Mouse (Mus musculus): ENCODE results near the gene Snrpn. TPM values are rescaled to one million over a fixed set of nuclear protein-coding genes. Genes with fewer than 3 reads are reported as not detected.
"Not testable (repeated sequence)": the region's sequence is repeated elsewhere in the genome, so short reads cannot be mapped to it uniquely, and the experiment has no call there.

The Snrpn gene
- polyA plus RNA-seq (2015; fragmentation: Nextera tagmentation; extraction: Ambion mirVana): 46.5 and 46.9 TPM in 2 replicates

DNA sequence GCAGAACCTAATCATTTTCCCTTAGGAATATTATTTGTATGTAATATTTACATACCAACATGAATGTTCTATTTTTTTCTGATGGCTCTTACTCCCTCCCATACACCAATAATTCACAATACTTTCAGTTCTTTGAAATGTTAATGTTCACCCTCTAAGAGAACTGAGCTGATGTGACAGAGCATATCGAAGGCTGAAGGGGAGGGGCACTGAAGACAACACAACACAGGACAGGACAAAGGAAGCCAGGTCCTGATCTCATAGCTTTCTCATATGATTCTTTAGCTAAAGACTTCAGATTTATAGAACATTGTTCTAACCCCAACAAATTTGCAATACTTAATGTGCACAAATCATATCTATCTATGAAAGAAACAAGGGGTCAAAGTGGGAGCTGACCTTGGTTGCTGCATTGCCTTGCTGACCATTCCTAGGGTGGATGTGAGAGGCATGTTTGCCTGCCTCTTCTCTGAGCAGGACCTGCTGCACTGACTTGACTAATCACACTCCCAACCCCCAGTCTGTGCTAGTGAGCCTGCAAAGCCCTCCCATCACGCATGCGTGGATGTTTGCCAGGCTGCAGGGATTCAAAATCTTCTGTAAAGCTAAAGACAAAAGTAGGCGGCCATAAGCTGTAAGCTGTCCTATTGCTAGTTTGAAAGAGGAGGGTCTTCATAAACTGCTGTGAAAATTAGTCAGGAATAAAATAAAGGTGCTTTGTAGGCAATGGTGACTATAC, at the start of gene Snrpn:
TSS of gene Snrpn (minus strand) at position 478 of the 739 bp plus-strand sequence.
- no peak within 1 kb of the TSS for H3K27ac ChIP-seq
- no peaks in the 10 kb centered on the region for H3K36me3 ChIP-seq
- H3K4me2 ChIP-seq: no peak within 1 kb of the TSS
- H3K4me3 ChIP-seq (replicated peaks): no peak within 1 kb of the TSS
- no peak within 1 kb of the TSS for H3K9ac ChIP-seq
- WGBS: 47% methylated on average over 4 of the region's 4 CpGs
- H3K9me3 ChIP-seq: no peaks in the 10 kb centered on the region
- H3K27me3 ChIP-seq (replicated peaks): no peaks in the 10 kb centered on the region
- no peak for ATAC-seq (ENCODE audit: insufficient read depth, low FRiP score, low read depth)
- H3K4me1 ChIP-seq: no peaks in the 10 kb centered on the region

GRCm38 (mm10) chr7:60170250-60171185, 30.5 kb upstream of the Snrpn start:
- H3K9ac ChIP-seq: no peak overlapping the region
- no peak overlapping the region for H3K4me3 ChIP-seq (replicated peaks)
- H3K4me2 ChIP-seq: no peak overlapping the region
- no peaks in the 10 kb centered on the region for H3K4me1 ChIP-seq
- WGBS: 46% methylated on average over 5 of the region's 5 CpGs
- H3K27ac ChIP-seq: no peak overlapping the region
- H3K27me3 ChIP-seq (replicated peaks): no peaks in the 10 kb centered on the region
- ATAC-seq (ENCODE audit: insufficient read depth, low FRiP score, low read depth): no peak
- no peaks in the 10 kb centered on the region for H3K36me3 ChIP-seq
- H3K9me3 ChIP-seq: no peaks in the 10 kb centered on the region

GRCm38 (mm10) chr7:60125332-60125731, 14.7 kb downstream of the Snrpn start:
- WGBS: 67% methylated on average over 7 of the region's 7 CpGs
- Histone ChIP-seq H3K9me3 (no peaks in the 10 kb centered on the region), H3K4me2 (no peak overlapping the region), H3K36me3 (no peaks in the 10 kb centered on the region), H3K9ac (no peak overlapping the region), H3K27me3 (replicated peaks) (no peaks in the 10 kb centered on the region), H3K27ac (no peak overlapping the region), H3K4me1 (no peaks in the 10 kb centered on the region), H3K4me3 (replicated peaks) (no peak overlapping the region)
- no peak for ATAC-seq (ENCODE audit: insufficient read depth, low FRiP score, low read depth)

GRCm38 (mm10) chr7:60123086-60123624, 16.9 kb downstream of the Snrpn start:
- H3K27ac ChIP-seq; H3K36me3 ChIP-seq; H3K4me2 ChIP-seq; H3K4me3 ChIP-seq (replicated peaks); H3K9ac ChIP-seq; H3K4me1 ChIP-seq; ATAC-seq (ENCODE audit: insufficient read depth, low FRiP score, low read depth); H3K9me3 ChIP-seq; H3K27me3 ChIP-seq (replicated peaks): not testable (repeated sequence)
- WGBS: 48% methylated on average over 3 of the region's 3 CpGs

- no peak overlapping the region for H3K4me3 ChIP-seq (replicated peaks)
- no peaks in the 10 kb centered on the region for H3K36me3 ChIP-seq
- no peaks in the 10 kb centered on the region for H3K27me3 ChIP-seq (replicated peaks)
- no peak overlapping the region for H3K4me2 ChIP-seq
- WGBS: 53% methylated on average over 2 of the region's 2 CpGs
- no peaks in the 10 kb centered on the region for H3K9me3 ChIP-seq
- H3K4me1 ChIP-seq: no peaks in the 10 kb centered on the region
- H3K27ac ChIP-seq: no peak overlapping the region
- ATAC-seq (ENCODE audit: insufficient read depth, low FRiP score, low read depth): no peak
- H3K9ac ChIP-seq: no peak overlapping the region
Measured at GRCm38 (mm10) chr7:60122434-60123085, 17.5 kb downstream of the Snrpn start.

DNA sequence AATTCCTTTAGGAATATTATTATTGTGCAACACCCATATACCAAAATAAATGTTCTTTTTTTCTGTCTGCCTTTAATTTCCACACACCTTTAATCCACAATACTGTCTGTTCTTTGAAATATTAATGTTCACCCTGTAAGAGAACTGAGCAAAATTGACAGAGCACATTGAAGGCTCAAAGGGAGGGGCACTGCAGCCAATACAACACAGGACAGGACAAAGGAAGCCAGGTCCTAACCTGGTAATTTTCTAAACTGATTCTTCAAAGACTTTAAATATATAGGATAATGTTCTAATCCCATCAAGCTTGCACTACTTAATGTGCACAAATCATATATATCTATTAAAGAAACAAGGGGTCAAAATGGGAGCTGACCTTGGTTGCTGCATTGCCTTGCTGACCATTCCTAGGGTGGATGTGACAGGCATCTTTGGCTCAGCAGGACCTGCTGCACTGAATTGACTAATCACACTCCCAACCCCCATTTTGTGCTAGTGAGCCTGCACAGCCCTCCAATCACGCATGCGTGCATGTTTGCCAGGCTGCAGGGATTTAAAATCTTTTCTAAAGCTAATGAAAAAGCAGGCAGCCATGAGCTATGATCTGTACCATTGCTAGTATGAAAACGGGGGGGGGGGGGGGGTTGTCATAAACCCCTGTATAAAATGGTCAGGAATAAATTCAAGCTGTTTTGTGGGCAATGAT, 42.7 kb downstream of the Snrpn start:
- no peaks in the 10 kb centered on the region for H3K36me3 ChIP-seq
- no peak overlapping the region for H3K9ac ChIP-seq
- no peak overlapping the region for H3K27ac ChIP-seq
- 63% methylated on average over 3 of the region's 3 CpGs for WGBS
- ATAC-seq (ENCODE audit: insufficient read depth, low FRiP score, low read depth): no peak
- no peaks in the 10 kb centered on the region for H3K27me3 ChIP-seq (replicated peaks)
- H3K4me3 ChIP-seq (replicated peaks): no peak overlapping the region
- no peaks in the 10 kb centered on the region for H3K9me3 ChIP-seq
- no peak overlapping the region for H3K4me2 ChIP-seq
- no peaks in the 10 kb centered on the region for H3K4me1 ChIP-seq

DNA sequence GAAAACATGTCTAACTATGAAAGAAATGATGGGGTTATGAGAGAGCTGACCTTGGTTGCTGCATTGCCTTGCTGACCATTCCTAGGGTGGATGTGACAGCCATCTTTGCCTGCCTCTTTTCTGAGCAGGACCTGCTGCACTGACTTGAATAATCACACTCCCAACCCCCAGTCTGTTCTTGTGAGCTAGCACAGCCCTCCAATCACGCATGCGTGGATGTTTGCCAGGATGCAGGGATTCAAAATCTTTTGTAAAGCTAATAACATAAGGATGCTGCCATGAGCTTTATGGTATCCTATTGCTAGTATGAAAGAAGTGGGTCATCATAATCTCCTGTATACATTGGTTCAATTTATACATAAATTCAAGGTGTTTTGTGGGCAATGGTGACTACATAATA, 63.7 kb downstream of the Snrpn start:
- Histone ChIP-seq H3K27ac (no peak overlapping the region), H3K27me3 (replicated peaks) (no peaks in the 10 kb centered on the region), H3K9ac (no peak overlapping the region), H3K4me1 (no peaks in the 10 kb centered on the region), H3K4me3 (replicated peaks) (no peak overlapping the region), H3K4me2 (no peak overlapping the region), H3K9me3 (no peaks in the 10 kb centered on the region), H3K36me3 (no peaks in the 10 kb centered on the region)
- no peak for ATAC-seq (ENCODE audit: insufficient read depth, low FRiP score, low read depth)
- WGBS: 63% methylated on average over 2 of the region's 2 CpGs

- no peaks in the 10 kb centered on the region for H3K4me1 ChIP-seq
- H3K4me2 ChIP-seq: no peak overlapping the region
- WGBS: 60% methylated on average over 6 of the region's 6 CpGs
- no peak for ATAC-seq (ENCODE audit: insufficient read depth, low FRiP score, low read depth)
- H3K36me3 ChIP-seq: no peaks in the 10 kb centered on the region
- no peak overlapping the region for H3K4me3 ChIP-seq (replicated peaks)
- H3K9me3 ChIP-seq: no peaks in the 10 kb centered on the region
- no peaks in the 10 kb centered on the region for H3K27me3 ChIP-seq (replicated peaks)
- H3K27ac ChIP-seq: no peak overlapping the region
- H3K9ac ChIP-seq: no peak overlapping the region
Measured at GRCm38 (mm10) chr7:60047481-60048201, 92.4 kb downstream of the Snrpn start.

DNA sequence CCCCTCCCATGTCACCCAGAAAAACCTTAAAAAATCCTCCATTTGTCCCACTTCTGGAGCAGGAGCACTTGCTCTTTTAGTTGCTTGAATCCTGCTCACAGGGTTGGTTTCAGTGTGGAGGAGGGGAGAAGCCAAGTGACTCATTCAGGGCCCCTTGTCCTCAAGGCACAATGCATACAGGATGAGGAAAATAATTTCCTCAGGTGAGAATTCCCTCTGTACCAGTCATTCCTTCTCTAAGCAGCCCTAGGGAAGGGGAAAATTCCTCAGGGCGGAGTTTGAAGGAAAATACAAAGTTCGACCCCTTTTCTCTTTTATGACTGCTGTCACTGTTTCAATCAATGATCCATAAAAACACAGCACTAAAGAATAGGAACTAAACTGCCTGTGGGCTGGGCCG, 126.8 kb downstream of the Snrpn start:
- ATAC-seq (ENCODE audit: insufficient read depth, low FRiP score, low read depth): no peak
- no peak overlapping the region for H3K4me3 ChIP-seq (replicated peaks)
- no peaks in the 10 kb centered on the region for H3K9me3 ChIP-seq
- H3K27ac ChIP-seq: no peak overlapping the region
- no peaks in the 10 kb centered on the region for H3K4me1 ChIP-seq
- H3K9ac ChIP-seq: no peak overlapping the region
- H3K27me3 ChIP-seq (replicated peaks): no peaks in the 10 kb centered on the region
- no peaks in the 10 kb centered on the region for H3K36me3 ChIP-seq
- WGBS: 72% methylated on average over 3 of the region's 3 CpGs
- no peak overlapping the region for H3K4me2 ChIP-seq

GRCm38 (mm10) chr7:60007727-60008360, 132.2 kb downstream of the Snrpn start:
- H3K9me3 ChIP-seq: no peaks in the 10 kb centered on the region
- no peak overlapping the region for H3K9ac ChIP-seq
- no peaks in the 10 kb centered on the region for H3K36me3 ChIP-seq
- H3K27ac ChIP-seq: no peak overlapping the region
- H3K4me1 ChIP-seq: no peaks in the 10 kb centered on the region
- ATAC-seq (ENCODE audit: insufficient read depth, low FRiP score, low read depth): no peak
- 47% methylated on average over 3 of the region's 3 CpGs for WGBS
- H3K4me2 ChIP-seq: no peak overlapping the region
- H3K4me3 ChIP-seq (replicated peaks): no peak overlapping the region
- no peaks in the 10 kb centered on the region for H3K27me3 ChIP-seq (replicated peaks)
